Mouse (Mus musculus) urinary bladder, adult 18-20 months (tissue): ENCODE measurements around the gene Msn.
"Not testable (repeated sequence)": the region's sequence is repeated elsewhere in the genome, so short reads cannot be mapped to it uniquely, and the experiment has no call there.

ENCODE experiments used
- DNase-seq, 2 experiments: peaks; one replicate each; pipeline ENCODE4 v3.0.0; 2022; ENCODE audit warnings: low spot score in 2 of 2, mixed read lengths in 2 of 2

Msn gene

DNA sequence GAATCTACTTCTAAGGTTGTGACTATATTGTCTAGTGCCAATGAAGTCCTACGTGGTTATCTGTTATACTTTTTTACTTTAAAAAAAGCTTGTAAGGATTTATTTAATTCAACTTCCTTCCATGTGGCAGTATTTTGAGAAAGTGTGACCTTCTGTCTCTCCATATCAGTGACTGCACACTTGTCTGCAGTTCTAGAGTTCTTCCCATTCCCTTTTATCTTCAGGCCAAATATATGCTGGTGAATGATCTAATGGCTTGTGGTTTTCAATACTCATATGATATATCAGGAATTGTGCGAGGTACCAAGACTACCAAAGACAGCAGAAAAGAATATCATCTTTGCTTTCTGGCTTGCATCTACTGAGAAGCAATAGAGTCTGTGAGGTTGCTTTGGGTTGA is 43.4 kb downstream of the Msn start:
- no peak for DNase-seq

GRCm38 (mm10) chrX:96144960-96145488 is 49.2 kb downstream of the Msn start:
- DNase-seq: no peak

DNA sequence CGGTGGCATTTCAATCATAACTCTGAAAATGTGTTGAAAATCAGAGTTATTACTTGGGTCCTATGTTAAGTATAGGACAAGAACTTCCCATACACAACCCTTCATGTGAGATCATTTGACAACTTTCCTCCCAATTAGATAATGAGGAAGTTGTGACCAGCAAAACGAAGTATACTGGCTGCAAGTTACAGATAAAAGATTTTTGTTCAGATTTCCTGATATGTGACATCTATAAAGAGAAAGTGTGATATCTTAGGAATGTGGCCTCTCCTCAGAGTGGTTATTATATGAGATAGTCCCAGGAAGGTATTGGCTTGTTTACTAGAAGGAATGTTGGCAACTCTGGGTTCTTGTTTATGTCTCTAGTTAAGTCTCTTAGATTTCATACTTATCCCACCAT is 52.4 kb downstream of the Msn start:
- no peak for DNase-seq

DNA sequence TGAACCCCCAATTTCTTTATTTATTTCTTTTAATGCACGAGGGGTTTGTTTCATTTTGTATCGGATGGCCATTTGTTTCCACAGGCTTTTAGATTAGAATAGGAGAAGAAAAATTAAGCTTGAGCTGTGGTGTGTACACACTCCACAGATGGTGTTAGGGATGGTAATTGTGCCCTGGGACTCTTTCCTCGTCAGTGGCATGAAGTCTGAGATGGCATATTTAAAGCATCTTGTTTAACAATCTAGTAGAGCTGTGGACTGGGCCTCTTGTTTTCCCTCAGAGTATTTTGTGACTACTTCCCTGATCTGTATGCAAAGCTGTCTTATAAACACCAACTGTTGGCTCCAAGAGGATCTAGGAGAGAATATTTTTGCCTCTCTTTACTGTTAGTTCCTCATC is 57.5 kb downstream of the Msn start:
- DNase-seq: no peak

GRCm38 (mm10) chrX:96157936-96158335 is 62.1 kb downstream of the Msn start:
- DNase-seq: no peak

GRCm38 (mm10) chrX:96162571-96162970 is 66.7 kb downstream of the Msn start:
- DNase-seq: no peak

DNA sequence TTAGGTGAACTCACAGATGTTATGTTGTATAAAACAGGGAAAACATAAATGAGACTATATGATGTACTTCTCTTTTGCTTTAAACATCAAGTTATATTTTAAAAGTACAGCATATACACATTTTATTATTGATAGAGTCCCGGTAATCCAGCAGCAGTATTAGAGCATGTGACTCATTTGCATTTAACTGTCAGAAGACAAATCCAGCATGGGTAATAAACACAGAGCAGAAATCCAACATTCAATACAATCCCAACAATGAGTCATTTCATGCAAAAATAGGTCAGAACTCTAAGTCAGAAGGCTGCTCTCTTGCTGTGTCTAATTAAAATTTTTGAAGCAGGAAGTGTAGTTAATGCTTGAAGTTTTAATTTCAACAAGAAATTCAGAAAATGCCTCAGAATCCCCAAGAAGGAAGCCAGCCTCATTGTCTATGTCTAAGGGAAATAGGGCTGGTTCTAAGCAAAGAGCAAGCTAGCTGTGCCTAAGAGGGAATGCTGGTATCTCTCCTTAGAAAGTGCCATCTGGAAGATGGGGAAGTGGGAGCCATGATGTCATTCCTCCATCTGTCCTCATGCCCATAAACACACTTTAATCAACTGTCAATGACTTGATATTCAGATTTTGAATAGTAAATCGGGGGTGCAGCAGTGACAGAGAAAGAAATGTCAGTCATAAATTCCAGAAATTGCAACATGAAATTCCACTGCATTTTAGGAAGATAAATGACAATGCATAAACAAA is 76.0 kb downstream of the Msn start:
- no peak for DNase-seq

DNA sequence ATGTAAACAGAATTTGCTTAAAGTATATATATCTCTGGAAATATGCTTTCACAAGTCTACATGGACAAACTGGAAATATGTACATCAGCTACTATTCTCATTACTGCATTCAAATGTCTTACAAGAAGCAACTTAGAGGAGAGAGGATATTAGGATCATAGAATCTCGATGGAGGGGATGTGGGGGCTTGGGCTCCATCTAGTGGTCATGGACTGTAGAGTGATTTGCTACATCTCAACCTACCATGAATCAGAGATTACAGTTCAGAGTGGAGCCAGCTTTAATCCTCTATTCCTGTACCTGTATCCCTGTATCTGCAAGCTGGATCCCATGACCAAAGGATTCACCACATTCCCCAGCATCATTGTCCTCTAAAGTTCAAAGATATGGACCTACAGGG is 82.6 kb downstream of the Msn start:
- no peak for DNase-seq

- DNase-seq: no peak
Measured at GRCm38 (mm10) chrX:96184100-96184732, 88.4 kb downstream of the Msn start.

DNA sequence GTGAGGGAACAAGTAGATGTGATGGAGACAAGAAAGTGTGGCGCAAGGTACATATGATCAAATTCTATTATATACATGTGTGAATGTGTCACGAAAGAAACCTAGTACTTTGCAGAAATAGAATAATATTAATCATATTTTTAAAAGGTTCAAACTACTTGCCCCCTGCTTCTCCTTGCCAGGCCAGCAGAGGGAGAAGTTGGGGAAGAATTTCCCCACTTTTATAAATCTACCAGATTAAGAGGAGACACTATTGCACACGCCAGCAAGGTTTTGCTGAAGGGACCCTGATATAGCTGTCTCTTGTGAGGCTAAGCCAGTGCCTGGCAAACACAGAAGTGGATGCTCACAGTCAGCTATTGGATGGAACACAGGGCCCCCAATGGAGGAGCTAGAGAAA is 109.3 kb downstream of the Msn start:
- DNase-seq: not testable (repeated sequence)

DNA sequence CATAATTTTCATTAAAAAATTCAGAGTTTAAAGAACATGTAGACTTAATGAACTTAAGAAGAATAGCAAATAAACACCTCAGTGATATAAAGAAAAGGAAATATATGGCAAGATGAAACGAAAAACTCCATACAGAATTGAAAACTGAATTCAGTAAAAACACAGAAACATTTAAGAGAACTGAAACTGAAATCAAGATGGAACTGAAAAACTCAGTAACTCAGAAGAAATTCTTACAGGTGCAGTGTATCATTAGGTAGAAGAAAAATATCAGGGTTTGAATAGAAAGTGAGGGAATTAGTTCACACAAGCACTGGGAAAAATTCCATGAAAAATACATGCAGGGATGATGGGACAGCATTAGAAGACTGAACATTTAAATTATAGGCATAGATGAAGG is 111.0 kb downstream of the Msn start:
- DNase-seq: no peak

DNA sequence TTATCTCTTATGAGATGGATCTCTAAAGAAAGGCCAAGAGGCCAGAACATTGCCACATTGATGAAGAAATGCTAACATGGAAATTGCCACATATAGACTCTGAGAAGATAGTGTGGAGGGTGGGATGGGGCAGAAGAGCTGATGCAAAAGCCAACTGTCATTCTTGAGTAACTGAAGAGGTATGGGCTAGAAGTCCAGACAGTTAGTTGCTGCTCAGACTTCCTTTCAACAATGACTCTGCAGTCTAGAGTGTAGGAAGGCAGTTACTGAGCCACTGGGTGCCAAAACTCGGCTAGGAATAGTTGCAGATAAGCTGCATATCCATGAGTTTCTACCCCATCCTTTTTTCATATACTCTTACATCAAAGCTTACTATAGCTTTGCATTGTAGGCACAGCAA is 122.2 kb downstream of the Msn start:
- DNase-seq: no peak
